Mouse (Mus musculus): Measurements from ENCODE around the gene Fam183b. TPM values are rescaled to one million over a fixed set of nuclear protein-coding genes. Genes with fewer than 3 reads are reported as not detected.
"Not testable (repeated sequence)": the region's sequence is repeated elsewhere in the genome, so short reads cannot be mapped to it uniquely, and the experiment has no call there.

Fam183b gene
- polyA plus RNA-seq, 1 experiment from 2014 or later = 5.4 TPM

DNA sequence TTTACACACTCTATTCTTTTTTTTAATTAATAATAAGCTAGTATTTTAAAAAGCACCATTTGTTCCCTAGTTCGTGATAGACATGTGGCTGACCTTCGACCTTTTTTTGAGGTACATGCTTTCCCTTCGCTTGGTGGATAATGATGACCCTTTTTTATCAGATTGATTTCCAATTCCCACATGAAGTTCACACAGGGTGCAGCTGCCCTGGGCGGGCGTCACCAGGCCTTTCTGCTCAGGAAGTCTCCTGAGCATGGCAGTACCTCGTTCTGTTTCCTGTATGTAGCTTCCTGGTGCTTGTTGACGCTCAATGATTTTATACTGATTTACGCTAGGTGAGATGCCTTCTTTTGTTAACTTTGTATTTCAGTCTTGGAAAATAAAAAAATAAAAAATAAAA, 13.4 kb downstream of the Fam183b start:
- no peak overlapping the region for H3K4me3 ChIP-seq (replicated peaks; ENCODE audit: low read length)
- H3K27me3 ChIP-seq (replicated peaks; ENCODE audit: control insufficient read depth, insufficient read depth, low read length) = no peaks in the 10 kb centered on the region
- no peak for ATAC-seq
- no peaks in the 10 kb centered on the region; the same call in 1 of the 2 replicates for H3K4me1 ChIP-seq (replicated peaks; ENCODE audit: control insufficient read depth, insufficient read depth, low read length)
- no peak overlapping the region for H3K27ac ChIP-seq (ENCODE audit: low read length)
- no peak overlapping the region for H3K4me2 ChIP-seq (ENCODE audit: low read length)
- WGBS = 88% methylated on average over 8 of the region's 8 CpGs
- H3K9ac ChIP-seq (replicated peaks; ENCODE audit: low read depth, low read length) = no peak overlapping the region
- no peaks in the 10 kb centered on the region for H3K9me3 ChIP-seq (ENCODE audit: control insufficient read depth, low read length)
- no peaks in the 10 kb centered on the region for H3K36me3 ChIP-seq (ENCODE audit: control insufficient read depth, insufficient read depth)

DNA sequence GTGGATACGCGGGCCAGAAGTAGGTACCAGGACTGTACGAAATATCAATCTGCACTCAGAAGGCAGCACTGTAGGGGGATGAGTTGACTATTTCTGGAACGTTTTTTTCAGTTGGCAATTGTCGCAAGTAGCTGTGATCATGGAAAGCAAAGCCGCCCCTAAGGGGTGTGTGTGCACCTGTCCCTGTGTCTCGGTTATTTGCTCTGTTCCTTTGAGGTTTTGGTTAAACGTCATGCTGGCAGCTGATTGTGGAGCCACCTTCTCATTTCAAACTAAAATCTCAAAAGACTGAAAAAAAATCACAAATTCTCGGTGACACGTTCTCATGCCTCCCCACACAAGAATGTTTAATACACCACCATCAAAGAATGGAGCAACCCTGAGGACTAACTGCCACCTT, 14.1 kb downstream of the Fam183b start:
- H3K4me3 ChIP-seq (replicated peaks; ENCODE audit: low read length) = no peak overlapping the region
- no peak for ATAC-seq
- no peaks in the 10 kb centered on the region; the same call in 1 of the 2 replicates for H3K4me1 ChIP-seq (replicated peaks; ENCODE audit: control insufficient read depth, insufficient read depth, low read length)
- H3K9ac ChIP-seq (replicated peaks; ENCODE audit: low read depth, low read length) = no peak overlapping the region
- 89% methylated on average over 10 of the region's 10 CpGs for WGBS
- no peaks in the 10 kb centered on the region for H3K27me3 ChIP-seq (replicated peaks; ENCODE audit: control insufficient read depth, insufficient read depth, low read length)
- no peaks in the 10 kb centered on the region for H3K9me3 ChIP-seq (ENCODE audit: control insufficient read depth, low read length)
- H3K36me3 ChIP-seq (ENCODE audit: control insufficient read depth, insufficient read depth) = no peaks in the 10 kb centered on the region
- H3K27ac ChIP-seq (ENCODE audit: low read length) = no peak overlapping the region
- no peak overlapping the region for H3K4me2 ChIP-seq (ENCODE audit: low read length)

DNA sequence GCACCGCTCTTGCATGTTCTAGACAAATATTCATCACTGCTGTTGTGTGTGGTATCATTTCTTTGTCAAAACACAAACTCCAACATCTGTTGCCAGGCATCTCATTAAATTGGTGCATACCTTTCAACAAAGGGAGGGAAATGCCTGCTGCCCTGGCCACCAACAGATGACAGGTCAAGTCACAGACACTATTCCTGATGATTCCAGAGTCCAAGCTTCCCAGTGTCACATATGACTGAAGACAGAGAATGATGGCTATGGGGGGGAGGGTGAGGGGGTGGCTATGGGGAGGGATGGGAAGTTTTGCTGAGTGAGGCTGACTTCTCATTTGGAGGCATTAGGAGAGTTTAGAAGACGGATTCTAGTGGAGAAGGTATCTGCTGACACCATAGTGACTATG, 17.6 kb downstream of the Fam183b start:
- H3K4me3 ChIP-seq (replicated peaks; ENCODE audit: low read length) = no peak overlapping the region
- no peak overlapping the region for H3K9ac ChIP-seq (replicated peaks; ENCODE audit: low read depth, low read length)
- H3K36me3 ChIP-seq (ENCODE audit: control insufficient read depth, insufficient read depth) = no peaks in the 10 kb centered on the region
- H3K27me3 ChIP-seq (replicated peaks; ENCODE audit: control insufficient read depth, insufficient read depth, low read length) = no peaks in the 10 kb centered on the region
- WGBS = 82% methylated on average over 2 of the region's 2 CpGs
- no peaks in the 10 kb centered on the region for H3K9me3 ChIP-seq (ENCODE audit: control insufficient read depth, low read length)
- H3K27ac ChIP-seq (ENCODE audit: low read length) = no peak overlapping the region
- ATAC-seq = no peak
- no peak overlapping the region for H3K4me2 ChIP-seq (ENCODE audit: low read length)
- no peaks in the 10 kb centered on the region; the same call in 1 of the 2 replicates for H3K4me1 ChIP-seq (replicated peaks; ENCODE audit: control insufficient read depth, insufficient read depth, low read length)

DNA sequence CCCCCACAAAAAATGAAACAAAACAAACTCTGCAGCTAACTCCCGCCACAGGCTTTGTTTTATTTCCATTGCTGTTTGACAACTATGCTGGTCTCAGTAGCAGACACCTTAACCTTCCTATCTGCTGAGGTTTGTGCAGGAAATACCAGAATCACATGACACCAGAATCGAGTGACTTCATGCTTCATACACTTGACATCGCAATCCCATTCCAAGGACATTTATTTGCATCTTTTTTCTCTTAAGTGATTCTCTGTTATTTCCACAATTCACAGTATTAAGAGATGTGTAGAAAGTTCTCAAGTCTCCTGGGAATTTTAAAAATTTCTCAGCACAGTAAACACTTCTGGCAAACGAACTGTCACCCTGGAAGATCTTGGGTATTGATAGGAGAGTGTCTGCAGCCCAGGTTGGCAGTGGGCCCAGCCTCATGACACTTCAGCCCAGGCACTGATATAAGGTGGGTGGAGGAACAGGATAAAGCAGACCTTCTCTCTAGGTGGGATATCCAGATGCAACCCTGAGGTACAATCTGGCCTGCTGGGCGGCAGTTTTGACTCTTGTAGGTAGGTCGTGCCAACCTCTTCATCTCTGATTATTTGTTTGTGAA, 19.2 kb downstream of the Fam183b start, which contains the start of gene Olfr314:
Olfr314 (plus strand) TSS at position 473 of the 610 bp plus-strand sequence.
- Histone ChIP-seq H3K4me3 (replicated peaks; ENCODE audit: low read length) (no peak within 1 kb of the TSS), H3K9ac (replicated peaks; ENCODE audit: low read depth, low read length) (no peak within 1 kb of the TSS), H3K4me2 (ENCODE audit: low read length) (no peak within 1 kb of the TSS), H3K36me3 (ENCODE audit: control insufficient read depth, insufficient read depth) (no peaks in the 10 kb centered on the region), H3K27me3 (replicated peaks; ENCODE audit: control insufficient read depth, insufficient read depth, low read length) (no peaks in the 10 kb centered on the region), H3K4me1 (replicated peaks; ENCODE audit: control insufficient read depth, insufficient read depth, low read length) (no peaks in the 10 kb centered on the region), H3K27ac (ENCODE audit: low read length) (no peak within 1 kb of the TSS), H3K9me3 (ENCODE audit: control insufficient read depth, low read length) (no peaks in the 10 kb centered on the region)
- ATAC-seq = no peak
- WGBS = 80% methylated on average over 6 of the region's 6 CpGs

DNA sequence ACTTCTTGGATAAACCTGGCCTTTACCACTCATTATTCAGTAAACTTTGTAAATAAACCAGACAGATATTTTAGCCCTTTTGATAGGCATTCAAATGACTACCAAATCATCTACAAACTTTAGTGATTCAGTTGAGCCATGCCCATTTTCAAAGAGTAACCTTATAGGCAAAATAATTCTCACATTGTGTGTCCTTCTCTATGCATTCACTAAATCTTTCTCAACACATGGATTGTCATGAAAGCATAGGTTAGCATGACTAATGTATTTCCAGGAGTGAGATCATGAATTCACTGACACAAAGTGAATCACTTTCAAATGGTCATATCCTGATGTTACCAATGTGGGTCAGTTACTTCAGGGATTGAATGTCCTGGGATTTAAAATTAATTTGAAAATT, 28.9 kb downstream of the Fam183b start, which contains the start of gene Olfr315:
Olfr315 (plus strand) TSS at position 301 of the 400 bp plus-strand sequence.
- Histone ChIP-seq H3K9me3 (ENCODE audit: control insufficient read depth, low read length) (no peaks in the 10 kb centered on the region), H3K9ac (replicated peaks; ENCODE audit: low read depth, low read length) (no peak within 1 kb of the TSS), H3K4me3 (replicated peaks; ENCODE audit: low read length) (no peak within 1 kb of the TSS), H3K36me3 (ENCODE audit: control insufficient read depth, insufficient read depth) (no peaks in the 10 kb centered on the region), H3K4me2 (ENCODE audit: low read length) (no peak within 1 kb of the TSS), H3K27me3 (replicated peaks; ENCODE audit: control insufficient read depth, insufficient read depth, low read length) (no peaks in the 10 kb centered on the region), H3K4me1 (replicated peaks; ENCODE audit: control insufficient read depth, insufficient read depth, low read length) (no peaks in the 10 kb centered on the region), H3K27ac (ENCODE audit: low read length) (no peak within 1 kb of the TSS)
- no peak for ATAC-seq

DNA sequence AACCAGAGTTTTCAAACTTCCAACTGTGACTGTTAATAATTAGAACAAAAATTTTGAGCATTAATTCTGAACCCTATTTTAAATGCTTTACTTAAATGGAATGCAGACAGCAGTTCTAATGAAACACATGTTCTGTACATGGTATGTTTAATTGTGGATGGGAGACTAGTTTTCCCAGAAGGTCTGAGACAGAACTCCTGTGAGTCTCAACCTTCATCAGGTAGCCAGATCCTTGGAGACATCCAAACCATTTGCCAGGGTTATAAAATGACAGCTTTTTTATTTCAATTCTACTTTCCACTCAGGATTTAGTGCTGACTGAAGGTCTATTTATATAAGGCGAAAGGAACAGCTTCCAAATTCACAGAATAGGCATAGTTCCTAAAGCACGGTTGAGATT, 49.3 kb downstream of the Fam183b start, which contains the start of gene Olfr316:
Olfr316 (plus strand) TSS at position 301 of the 400 bp plus-strand sequence.
- no peaks in the 10 kb centered on the region for H3K36me3 ChIP-seq (ENCODE audit: control insufficient read depth, insufficient read depth)
- H3K4me1 ChIP-seq (replicated peaks; ENCODE audit: control insufficient read depth, insufficient read depth, low read length) = no peaks in the 10 kb centered on the region
- H3K9me3 ChIP-seq (ENCODE audit: control insufficient read depth, low read length) = no peaks in the 10 kb centered on the region
- H3K4me2 ChIP-seq (ENCODE audit: low read length) = no peak within 1 kb of the TSS
- H3K9ac ChIP-seq (replicated peaks; ENCODE audit: low read depth, low read length) = no peak within 1 kb of the TSS
- H3K27ac ChIP-seq (ENCODE audit: low read length) = no peak within 1 kb of the TSS
- ATAC-seq = no peak
- H3K4me3 ChIP-seq (replicated peaks; ENCODE audit: low read length) = no peak within 1 kb of the TSS
- 88% methylated on average over 2 of the region's 2 CpGs for WGBS
- H3K27me3 ChIP-seq (replicated peaks; ENCODE audit: control insufficient read depth, insufficient read depth, low read length) = no peaks in the 10 kb centered on the region

DNA sequence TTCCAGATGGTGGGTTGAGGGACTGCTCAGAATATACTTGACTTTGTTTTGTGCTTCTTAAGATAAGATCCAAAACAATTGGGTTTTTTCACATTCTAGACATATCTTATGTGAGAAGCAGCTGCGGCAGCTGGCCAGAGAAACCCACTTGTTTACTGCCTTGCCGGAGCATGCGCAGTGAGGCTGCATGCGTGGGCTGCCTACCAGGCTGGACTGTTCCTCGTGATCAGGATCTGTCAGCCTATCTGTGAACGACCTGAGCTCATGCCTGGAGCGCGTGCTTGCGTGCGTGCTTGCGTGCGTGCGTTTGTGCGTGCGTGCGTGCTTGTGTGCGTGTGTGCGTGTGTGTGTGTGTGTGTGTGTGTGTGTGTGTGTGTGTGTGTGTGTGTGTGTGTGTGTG, 50.7 kb downstream of the Fam183b start:
- not testable (repeated sequence) for H3K27me3 ChIP-seq (replicated peaks; ENCODE audit: control insufficient read depth, insufficient read depth, low read length); ATAC-seq; H3K4me1 ChIP-seq (replicated peaks; ENCODE audit: control insufficient read depth, insufficient read depth, low read length); H3K27ac ChIP-seq (ENCODE audit: low read length); H3K9me3 ChIP-seq (ENCODE audit: control insufficient read depth, low read length); H3K4me2 ChIP-seq (ENCODE audit: low read length); H3K9ac ChIP-seq (replicated peaks; ENCODE audit: low read depth, low read length); H3K36me3 ChIP-seq (ENCODE audit: control insufficient read depth, insufficient read depth); H3K4me3 ChIP-seq (replicated peaks; ENCODE audit: low read length)
- WGBS = 83% methylated on average over 18 of the region's 18 CpGs

Other genes with a start within 250 kb of the Fam183b start
- not detected in 2 replicates for gene Olfr328, start 246.3 kb downstream of the Fam183b start, polyA plus RNA-seq (2015; fragmentation: Nextera tagmentation; extraction: Ambion mirVana)
- gene Olfr224, start 231.4 kb downstream of the Fam183b start, polyA plus RNA-seq (2015; fragmentation: Nextera tagmentation; extraction: Ambion mirVana) = not detected in 2 replicates
- gene Olfr325, start 224.2 kb downstream of the Fam183b start, polyA plus RNA-seq (2015; fragmentation: Nextera tagmentation; extraction: Ambion mirVana) = not detected in 2 replicates
- not detected in 2 replicates for gene Olfr324, start 206.8 kb downstream of the Fam183b start, polyA plus RNA-seq (2015; fragmentation: Nextera tagmentation; extraction: Ambion mirVana)
- gene 2210407C18Rik, start 185.9 kb downstream of the Fam183b start, polyA plus RNA-seq (2015; fragmentation: Nextera tagmentation; extraction: Ambion mirVana) = not detected in 2 replicates
- gene Olfr323, start 171.5 kb downstream of the Fam183b start, polyA plus RNA-seq (2015; fragmentation: Nextera tagmentation; extraction: Ambion mirVana) = not detected in 2 replicates
- gene Trim58, start 161.5 kb downstream of the Fam183b start, polyA plus RNA-seq (2015; fragmentation: Nextera tagmentation; extraction: Ambion mirVana) = 0.09 TPM in 1 of 2 replicates, not detected in the other
- not detected in 2 replicates for gene Olfr322, start 143.2 kb downstream of the Fam183b start, polyA plus RNA-seq (2015; fragmentation: Nextera tagmentation; extraction: Ambion mirVana)
- not detected in 2 replicates for gene Olfr320, start 120.9 kb downstream of the Fam183b start, polyA plus RNA-seq (2015; fragmentation: Nextera tagmentation; extraction: Ambion mirVana)
- not detected in 2 replicates for gene Olfr319, start 102.8 kb downstream of the Fam183b start, polyA plus RNA-seq (2015; fragmentation: Nextera tagmentation; extraction: Ambion mirVana)
- not detected in 2 replicates for gene Olfr318, start 77.9 kb downstream of the Fam183b start, polyA plus RNA-seq (2015; fragmentation: Nextera tagmentation; extraction: Ambion mirVana)
- gene Olfr317, start 62.7 kb downstream of the Fam183b start, polyA plus RNA-seq (2015; fragmentation: Nextera tagmentation; extraction: Ambion mirVana) = 0.16 TPM in 1 of 2 replicates, not detected in the other
- not detected in 2 replicates for gene Olfr316, start 49.2 kb downstream of the Fam183b start, polyA plus RNA-seq (2015; fragmentation: Nextera tagmentation; extraction: Ambion mirVana)
- gene Olfr315, start 28.8 kb downstream of the Fam183b start, polyA plus RNA-seq (2015; fragmentation: Nextera tagmentation; extraction: Ambion mirVana) = not detected in 2 replicates
- not detected in 2 replicates for gene Olfr314, start 19.0 kb downstream of the Fam183b start, polyA plus RNA-seq (2015; fragmentation: Nextera tagmentation; extraction: Ambion mirVana)
- not detected in 2 replicates for gene Olfr313, start 13.0 kb upstream of the Fam183b start, polyA plus RNA-seq (2015; fragmentation: Nextera tagmentation; extraction: Ambion mirVana)
- gene Olfr312, start 27.3 kb upstream of the Fam183b start, polyA plus RNA-seq (2015; fragmentation: Nextera tagmentation; extraction: Ambion mirVana) = not detected in 2 replicates
- not detected in 2 replicates for gene Olfr311, start 37.3 kb upstream of the Fam183b start, polyA plus RNA-seq (2015; fragmentation: Nextera tagmentation; extraction: Ambion mirVana)
- 25.1 and 25.9 TPM in 2 replicates for gene Gm12258, start 45.2 kb upstream of the Fam183b start, polyA plus RNA-seq (2015; fragmentation: Nextera tagmentation; extraction: Ambion mirVana)
- 11.5 and 13.6 TPM in 2 replicates for gene 2810021J22Rik, start 65.3 kb upstream of the Fam183b start, polyA plus RNA-seq (2015; fragmentation: Nextera tagmentation; extraction: Ambion mirVana)
- gene Zfp39, start 102.3 kb upstream of the Fam183b start, polyA plus RNA-seq (2015; fragmentation: Nextera tagmentation; extraction: Ambion mirVana) = 7.5 and 8.1 TPM in 2 replicates
- not detected in 2 replicates for gene Btnl10, start 115.9 kb upstream of the Fam183b start, polyA plus RNA-seq (2015; fragmentation: Nextera tagmentation; extraction: Ambion mirVana)
- 423 and 435 TPM in 2 replicates for gene Rnf187, start 137.0 kb upstream of the Fam183b start, polyA plus RNA-seq (2015; fragmentation: Nextera tagmentation; extraction: Ambion mirVana)
- 389 and 395 TPM in 2 replicates for gene Hist3h2ba, start 147.0 kb upstream of the Fam183b start, polyA plus RNA-seq (2015; fragmentation: Nextera tagmentation; extraction: Ambion mirVana)
- gene Hist3h2a, start 152.7 kb upstream of the Fam183b start, polyA plus RNA-seq (2015; fragmentation: Nextera tagmentation; extraction: Ambion mirVana) = 150 and 152 TPM in 2 replicates
- 1.8 and 2.0 TPM in 2 replicates for gene Trim17, start 152.7 kb upstream of the Fam183b start, polyA plus RNA-seq (2015; fragmentation: Nextera tagmentation; extraction: Ambion mirVana)
- 24.7 and 26.4 TPM in 2 replicates for gene Trim11, start 176.1 kb upstream of the Fam183b start, polyA plus RNA-seq (2015; fragmentation: Nextera tagmentation; extraction: Ambion mirVana)